Mouse (Mus musculus) testis, adult 2 months (tissue): Measurements from ENCODE around the gene Shc3. TPM values are rescaled to one million over a fixed set of nuclear protein-coding genes. Genes with fewer than 3 reads are reported as not detected.
A peak's percentile ranks its signal among the peaks of the same experiment; 100 is the strongest.

Source experiments
- H3K27ac ChIP-seq: fragments of 200-500 bp; 2 replicates; pipeline ENCODE4 v1.5.1; 2012; ENCODE audit warnings: low read depth, low read length; ENCODE audit not compliant: control insufficient read depth, insufficient read depth
- H3K27me3 ChIP-seq: fragments of 200-500 bp; 2 replicates; pipeline ENCODE4 v1.6.1; 2012; ENCODE audit warnings: mild to moderate bottlenecking, low read length, moderate library complexity; ENCODE audit not compliant: control insufficient read depth, insufficient read depth
- H3K36me3 ChIP-seq: fragments of 200-500 bp; 2 replicates; pipeline ENCODE4 v1.6.1; 2012; ENCODE audit warnings: mild to moderate bottlenecking, low read length; ENCODE audit not compliant: control insufficient read depth, insufficient read depth
- H3K4me1 ChIP-seq: fragments of 200-500 bp; 2 replicates; pipeline ENCODE4 v1.6.1; 2012; ENCODE audit warnings: low read length; ENCODE audit not compliant: control insufficient read depth, insufficient read depth
- H3K4me3 ChIP-seq: fragments of 200-500 bp; 2 replicates; pipeline ENCODE4 v1.5.1; 2012; ENCODE audit warnings: low read depth, mild to moderate bottlenecking, low read length, moderate library complexity, mixed read lengths; ENCODE audit not compliant: control insufficient read depth
- CTCF ChIP-seq: fragments of 200-500 bp; IDR thresholded peaks from 2 replicates; pipeline ENCODE4 v1.5.1; 2012; ENCODE audit warnings: low read depth, mild to moderate bottlenecking, inconsistent platforms, low read length, moderate library complexity; ENCODE audit not compliant: control insufficient read depth, insufficient read depth, insufficient replicate concordance
- POLR2A ChIP-seq: fragments of 200-500 bp; IDR thresholded peaks from 2 replicates; pipeline ENCODE4 v1.6.1; 2012; ENCODE audit warnings: low read depth, mild to moderate bottlenecking, inconsistent platforms, low read length, moderate library complexity; ENCODE audit not compliant: control insufficient read depth
- polyA plus RNA-seq: library from polyadenylated mRNA; depleted of rRNA; stranded (reverse); fragments of >200 nt; gene quantifications from 2 replicates; pipeline ENCODE4 v1.2.3, GENCODE M21; 2012

The Shc3 gene
- polyA plus RNA-seq, 1 experiment: 1.9 TPM

DNA sequence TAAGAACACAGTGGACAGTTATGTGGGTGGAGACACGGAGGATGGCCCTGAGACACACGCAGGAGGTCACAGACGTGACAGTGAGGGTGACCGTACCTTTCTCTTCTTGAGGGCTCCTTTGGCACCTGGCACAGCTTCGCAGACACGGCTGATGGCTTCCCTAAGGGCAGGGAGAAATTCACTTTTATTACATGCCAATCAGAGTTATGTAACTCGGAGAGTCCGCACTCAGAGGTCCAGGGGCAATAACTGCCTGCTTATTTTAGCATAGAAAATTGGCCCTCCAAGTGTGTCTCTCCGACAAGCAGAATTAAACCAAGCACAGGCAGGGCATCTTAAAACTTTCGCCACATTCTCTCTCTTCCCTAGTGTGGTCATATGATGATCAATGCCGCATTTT, 86.4 kb downstream of the Shc3 start:
- Histone ChIP-seq H3K27me3 (no peaks in the 10 kb centered on the region), H3K27ac (no peak overlapping the region), H3K4me1 (no peaks in the 10 kb centered on the region), H3K36me3 (no peaks in the 10 kb centered on the region), H3K4me3 (no peak overlapping the region)
- TF ChIP-seq POLR2A (no peak), CTCF (no peak)

DNA sequence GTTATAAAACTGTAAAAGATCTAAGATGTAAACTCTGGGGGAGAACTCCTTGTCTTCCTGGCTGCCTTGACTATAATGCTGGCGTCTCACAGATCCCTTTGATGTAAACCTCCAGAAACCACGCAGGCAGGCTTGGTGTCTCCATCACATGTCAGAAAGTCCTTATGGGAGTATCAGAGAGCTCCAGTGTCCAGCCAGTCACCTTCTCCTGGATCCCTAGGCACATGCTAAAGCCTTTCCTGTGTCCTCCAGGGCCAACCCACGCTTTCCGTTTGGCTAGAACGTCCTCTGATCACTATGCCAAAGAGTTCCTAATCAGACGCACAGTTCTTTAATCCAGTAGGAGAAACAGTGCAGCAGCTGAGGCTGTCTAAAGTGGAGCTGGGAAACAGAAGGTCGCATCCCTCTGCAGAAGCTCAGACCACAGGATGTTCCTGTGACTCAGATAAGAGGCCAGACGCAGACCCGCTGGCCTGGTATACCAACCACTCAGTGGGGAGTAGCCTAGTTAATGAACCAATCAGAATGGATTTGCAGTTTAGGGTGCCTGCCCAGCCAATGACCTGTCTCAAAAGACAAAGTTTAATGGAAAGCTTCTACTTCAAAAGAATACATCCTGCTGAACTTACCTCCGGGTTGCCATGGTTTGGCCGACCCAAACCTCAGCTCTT, 88.7 kb downstream of the Shc3 start:
- Histone ChIP-seq H3K4me1 (no peaks in the 10 kb centered on the region), H3K4me3 (no peak overlapping the region), H3K27ac (no peak overlapping the region), H3K36me3 (no peaks in the 10 kb centered on the region), H3K27me3 (no peaks in the 10 kb centered on the region)
- TF ChIP-seq CTCF (no peak), POLR2A (no peak)

DNA sequence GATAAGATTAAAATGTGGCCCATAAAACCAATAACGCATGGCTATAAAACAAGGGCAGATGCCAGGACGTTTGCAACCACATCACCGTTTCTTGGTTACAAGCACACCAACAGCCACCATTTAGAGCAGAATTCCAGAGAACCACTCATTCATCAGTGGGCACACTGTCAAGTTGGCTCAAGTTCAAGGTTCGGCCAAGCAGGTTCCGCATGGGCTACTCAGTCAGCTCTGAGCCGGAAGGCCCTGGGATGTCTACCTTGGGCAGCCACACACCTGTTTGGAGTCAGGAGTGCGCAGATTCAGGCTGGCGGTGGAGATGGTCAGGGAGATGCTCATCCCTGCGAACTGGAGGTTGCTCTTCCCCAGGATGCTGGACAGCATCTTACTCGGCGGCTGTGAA, 89.4 kb downstream of the Shc3 start:
- no peak for TF ChIP-seq CTCF
- TF ChIP-seq POLR2A: no peak
- Histone ChIP-seq H3K27ac (no peak overlapping the region), H3K4me3 (no peak overlapping the region), H3K27me3 (no peaks in the 10 kb centered on the region), H3K4me1 (no peaks in the 10 kb centered on the region), H3K36me3 (no peaks in the 10 kb centered on the region)

DNA sequence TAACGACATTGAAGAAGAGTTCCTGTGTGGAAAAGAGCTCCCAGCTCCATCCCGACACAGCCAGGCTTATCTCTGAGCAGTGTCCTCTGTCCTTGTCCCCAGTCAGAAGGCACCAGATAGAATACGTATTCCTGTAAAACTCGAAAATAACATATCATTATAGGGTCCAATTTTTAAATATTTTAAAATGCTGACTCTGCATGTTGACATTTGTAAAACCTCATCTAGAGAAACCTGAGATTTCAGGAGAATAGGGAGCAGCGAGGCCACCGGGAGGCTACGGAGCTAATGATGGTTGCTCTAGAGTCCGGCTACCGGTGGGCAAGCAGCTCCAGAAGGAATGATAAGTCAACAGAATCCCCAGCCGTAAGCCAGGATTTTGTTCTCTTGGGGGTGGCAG, 92.2 kb downstream of the Shc3 start:
- no peaks in the 10 kb centered on the region for H3K27me3 ChIP-seq
- H3K4me1 ChIP-seq: no peaks in the 10 kb centered on the region
- H3K36me3 ChIP-seq: no peaks in the 10 kb centered on the region
- TF ChIP-seq POLR2A (no peak), CTCF (no peak)
- no peak overlapping the region for H3K4me3 ChIP-seq
- peak overlapping the region; percentile 49; the same call in 1 of the 2 replicates for H3K27ac ChIP-seq

DNA sequence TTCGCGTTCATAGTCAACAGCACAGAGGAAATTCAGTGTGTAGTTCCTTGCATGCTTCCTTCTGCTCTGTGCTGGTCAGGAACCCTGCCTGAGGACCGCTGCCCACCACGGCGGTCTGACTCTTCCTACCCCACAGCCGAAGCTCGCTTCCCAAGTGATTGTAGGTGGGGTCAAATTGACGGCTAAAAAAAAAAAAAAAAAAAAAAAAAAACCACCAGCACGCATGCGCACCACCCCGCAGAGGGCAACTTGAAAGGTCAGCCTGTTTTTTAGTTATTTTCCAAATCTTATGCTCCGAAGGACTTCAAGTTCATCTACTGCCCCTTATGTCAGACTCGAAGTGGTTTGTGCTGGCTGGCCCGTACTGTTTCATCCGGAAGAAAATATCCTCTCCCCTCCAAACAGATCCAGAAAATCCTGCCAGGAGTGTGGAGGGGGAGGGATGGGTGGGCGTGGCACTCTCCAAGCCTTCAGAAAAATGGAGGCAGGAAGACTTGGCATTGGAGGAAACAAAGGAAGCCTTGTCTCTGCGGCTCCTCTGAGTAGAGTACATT, 100.4 kb downstream of the Shc3 start:
- H3K27ac ChIP-seq: no peak overlapping the region
- no peaks in the 10 kb centered on the region for H3K27me3 ChIP-seq
- TF ChIP-seq CTCF (no peak), POLR2A (no peak)
- no peaks in the 10 kb centered on the region; the same call in 1 of the 2 replicates for H3K4me1 ChIP-seq
- no peaks in the 10 kb centered on the region for H3K36me3 ChIP-seq
- H3K4me3 ChIP-seq: peak overlapping the region; percentile 17; the same call in 1 of the 2 replicates

DNA sequence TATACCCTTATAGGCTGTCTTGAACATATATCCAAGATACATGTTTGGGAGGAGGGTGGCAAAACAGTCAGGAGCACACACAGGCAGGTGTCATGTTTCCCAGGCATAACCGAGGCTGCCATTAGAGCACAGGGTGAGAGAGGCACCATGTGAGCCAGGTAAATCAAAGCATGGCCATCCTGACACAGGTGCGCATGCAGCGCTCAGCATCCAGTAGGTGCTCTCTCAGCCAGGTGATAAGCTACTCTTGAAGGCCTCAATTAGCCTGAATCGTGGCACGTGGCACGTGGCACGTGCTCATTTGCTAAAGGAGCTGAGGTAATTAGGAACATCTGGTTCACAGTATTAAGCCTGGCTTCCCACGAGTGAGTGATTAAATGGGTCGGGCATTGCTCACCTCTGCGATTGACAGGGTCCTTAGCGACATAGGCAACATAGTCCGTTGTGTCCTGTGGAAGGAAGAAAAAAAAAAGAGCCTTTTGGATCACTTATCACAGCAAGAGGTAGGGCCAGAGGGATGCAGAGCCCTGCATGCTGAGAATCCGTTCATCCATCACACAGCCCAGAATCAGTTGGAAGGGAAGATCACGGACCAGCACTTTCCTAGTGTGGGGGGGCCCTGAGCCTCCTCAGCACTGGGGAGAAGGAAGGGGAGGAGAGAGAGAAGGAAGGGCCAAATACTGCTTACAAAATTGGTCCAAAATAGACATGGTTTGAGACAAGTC, 102.9 kb downstream of the Shc3 start:
- Histone ChIP-seq H3K4me1 (no peaks in the 10 kb centered on the region; the same call in 1 of the 2 replicates), H3K4me3 (no peak overlapping the region), H3K27ac (no peak overlapping the region), H3K36me3 (no peaks in the 10 kb centered on the region), H3K27me3 (no peaks in the 10 kb centered on the region)
- TF ChIP-seq CTCF: no peak
- TF ChIP-seq POLR2A: no peak

DNA sequence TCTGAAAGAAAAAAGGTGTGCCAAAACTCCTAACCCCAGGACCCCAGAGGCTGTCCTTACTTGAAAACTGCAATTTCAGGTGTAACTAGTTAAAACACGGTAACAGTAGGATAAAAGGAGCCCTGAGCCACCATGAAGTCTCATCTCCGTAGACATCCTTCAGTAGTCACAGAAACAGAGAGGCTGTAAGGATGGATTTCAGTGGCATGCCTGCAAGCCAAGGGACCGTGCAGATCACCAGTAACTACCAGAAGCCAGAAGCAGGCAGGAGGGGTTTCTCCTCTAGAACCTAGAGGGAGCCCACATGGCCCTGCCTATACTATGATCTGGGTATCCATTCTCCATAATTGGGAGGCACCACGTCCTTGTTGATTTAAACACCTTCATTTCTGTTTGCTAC, 104.9 kb downstream of the Shc3 start:
- no peaks in the 10 kb centered on the region; the same call in 1 of the 2 replicates for H3K4me1 ChIP-seq
- TF ChIP-seq CTCF (no peak), POLR2A (no peak)
- H3K27me3 ChIP-seq: no peaks in the 10 kb centered on the region
- no peaks in the 10 kb centered on the region for H3K36me3 ChIP-seq
- no peak overlapping the region for H3K4me3 ChIP-seq
- no peak overlapping the region for H3K27ac ChIP-seq
